Mouse (Mus musculus): ENCODE results near the gene Kng2.
"Not testable (repeated sequence)": the region's sequence is repeated elsewhere in the genome, so short reads cannot be mapped to it uniquely, and the experiment has no call there.

The Kng2 gene

GRCm38 (mm10) chr16:23028966-23029600, at the start of gene Kng2:
Gene Kng2, minus strand, starts transcription at chr16:23029482.
- in situ Hi-C loops (cut with MboI; ENCODE audit: low pct_unique_long_range_greater_than_20kb in 1 of 2, low sequenced_read_pairs in 2 of 2, unreplicated experiment in 1 of 2): not testable (repeated sequence)

GRCm38 (mm10) chr16:23077516-23077915, 48.2 kb upstream of the Kng2 start:
- in situ Hi-C loops (cut with MboI; ENCODE audit: low pct_unique_long_range_greater_than_20kb in 1 of 2, low sequenced_read_pairs in 2 of 2, unreplicated experiment in 1 of 2): not testable (repeated sequence)

GRCm38 (mm10) chr16:23060781-23061325, 31.6 kb upstream of the Kng2 start:
- in situ Hi-C loops (cut with MboI; ENCODE audit: low pct_unique_long_range_greater_than_20kb in 1 of 2, low sequenced_read_pairs in 2 of 2, unreplicated experiment in 1 of 2): not testable (repeated sequence)

- in situ Hi-C loops (cut with MboI; ENCODE audit: low pct_unique_long_range_greater_than_20kb in 1 of 2, low sequenced_read_pairs in 2 of 2, unreplicated experiment in 1 of 2): loop anchor here in 1 of 2 experiments (10.0 kb wide), 1 partner anchor 185 kb away; no protein-coding TSS in a partner anchor
Measured at GRCm38 (mm10) chr16:23059630-23060029, 30.3 kb upstream of the Kng2 start.

GRCm38 (mm10) chr16:23057668-23058447, 28.6 kb upstream of the Kng2 start, which contains the start of gene Kng1:
Gene Kng1, plus strand, starts transcription at chr16:23057865.
- in situ Hi-C loops (cut with MboI; ENCODE audit: low pct_unique_long_range_greater_than_20kb in 1 of 2, low sequenced_read_pairs in 2 of 2, unreplicated experiment in 1 of 2): loop anchor here in 1 of 2 experiments (10.0 kb wide), 1 partner anchor 183 kb away; no protein-coding TSS in a partner anchor

- in situ Hi-C loops (cut with MboI; ENCODE audit: low pct_unique_long_range_greater_than_20kb in 1 of 2, low sequenced_read_pairs in 2 of 2, unreplicated experiment in 1 of 2): loop anchor here in 1 of 2 experiments (5.0 kb wide), 1 partner anchor 169 kb away; no protein-coding TSS in a partner anchor
Measured at GRCm38 (mm10) chr16:23046319-23046718, 17.0 kb upstream of the Kng2 start.

- in situ Hi-C loops (cut with MboI; ENCODE audit: low pct_unique_long_range_greater_than_20kb in 1 of 2, low sequenced_read_pairs in 2 of 2, unreplicated experiment in 1 of 2): no loop called here
Measured at GRCm38 (mm10) chr16:23040876-23041275, 11.6 kb upstream of the Kng2 start.

GRCm38 (mm10) chr16:23039281-23039680, 10.0 kb upstream of the Kng2 start:
- in situ Hi-C loops (cut with MboI; ENCODE audit: low pct_unique_long_range_greater_than_20kb in 1 of 2, low sequenced_read_pairs in 2 of 2, unreplicated experiment in 1 of 2): no loop called here

GRCm38 (mm10) chr16:23037744-23038143, 8.5 kb upstream of the Kng2 start:
- in situ Hi-C loops (cut with MboI; ENCODE audit: low pct_unique_long_range_greater_than_20kb in 1 of 2, low sequenced_read_pairs in 2 of 2, unreplicated experiment in 1 of 2): no loop called here

GRCm38 (mm10) chr16:23033673-23034072, 4.4 kb upstream of the Kng2 start:
- in situ Hi-C loops (cut with MboI; ENCODE audit: low pct_unique_long_range_greater_than_20kb in 1 of 2, low sequenced_read_pairs in 2 of 2, unreplicated experiment in 1 of 2): no loop called here

GRCm38 (mm10) chr16:23030673-23031435, 1.6 kb upstream of the Kng2 start:
- in situ Hi-C loops (cut with MboI; ENCODE audit: low pct_unique_long_range_greater_than_20kb in 1 of 2, low sequenced_read_pairs in 2 of 2, unreplicated experiment in 1 of 2): no loop called here

- in situ Hi-C loops (cut with MboI; ENCODE audit: low pct_unique_long_range_greater_than_20kb in 1 of 2, low sequenced_read_pairs in 2 of 2, unreplicated experiment in 1 of 2): not testable (repeated sequence)
Measured at GRCm38 (mm10) chr16:23027341-23027740, 1.9 kb downstream of the Kng2 start.

- in situ Hi-C loops (cut with MboI; ENCODE audit: low pct_unique_long_range_greater_than_20kb in 1 of 2, low sequenced_read_pairs in 2 of 2, unreplicated experiment in 1 of 2): no loop called here
Measured at GRCm38 (mm10) chr16:23026582-23026981, 2.7 kb downstream of the Kng2 start.

GRCm38 (mm10) chr16:23025111-23025510, 4.2 kb downstream of the Kng2 start:
- in situ Hi-C loops (cut with MboI; ENCODE audit: low pct_unique_long_range_greater_than_20kb in 1 of 2, low sequenced_read_pairs in 2 of 2, unreplicated experiment in 1 of 2): no loop called here

- in situ Hi-C loops (cut with MboI; ENCODE audit: low pct_unique_long_range_greater_than_20kb in 1 of 2, low sequenced_read_pairs in 2 of 2, unreplicated experiment in 1 of 2): not testable (repeated sequence)
Measured at GRCm38 (mm10) chr16:23020571-23020970, 8.7 kb downstream of the Kng2 start.

GRCm38 (mm10) chr16:23014645-23015044, 14.6 kb downstream of the Kng2 start:
- in situ Hi-C loops (cut with MboI; ENCODE audit: low pct_unique_long_range_greater_than_20kb in 1 of 2, low sequenced_read_pairs in 2 of 2, unreplicated experiment in 1 of 2): not testable (repeated sequence)

GRCm38 (mm10) chr16:23013786-23014185, 15.5 kb downstream of the Kng2 start:
- in situ Hi-C loops (cut with MboI; ENCODE audit: low pct_unique_long_range_greater_than_20kb in 1 of 2, low sequenced_read_pairs in 2 of 2, unreplicated experiment in 1 of 2): not testable (repeated sequence)

GRCm38 (mm10) chr16:22996951-22997350, 32.3 kb downstream of the Kng2 start:
- in situ Hi-C loops (cut with MboI; ENCODE audit: low pct_unique_long_range_greater_than_20kb in 1 of 2, low sequenced_read_pairs in 2 of 2, unreplicated experiment in 1 of 2): not testable (repeated sequence)
